Mouse (Mus musculus) left cerebral cortex, adult 9 months (tissue): ENCODE data around the gene Evi5l.
"Not testable (repeated sequence)": the region's sequence is repeated elsewhere in the genome, so short reads cannot be mapped to it uniquely, and the experiment has no call there.

Experiments used
- DNase-seq, 2 experiments: peaks; one replicate each; pipeline ENCODE4 v3.0.0; 2022; ENCODE audit warnings: low spot score in 2 of 2

The Evi5l gene

GRCm38 (mm10) chr8:4238434-4239192, 72.2 kb downstream of the Evi5l start, which contains the start of the genes Map2k7 and Gm49320:
Gene Map2k7, plus strand, starts transcription at chr8:4238740.
Gene Gm49320, plus strand, starts transcription at chr8:4238865.
- peak; percentile 99 to 100 for DNase-seq

GRCm38 (mm10) chr8:4239193-4239890, 73.0 kb downstream of the Evi5l start:
- DNase-seq: peak in 1 of 2 experiments; percentile 64

- no peak for DNase-seq
Measured at GRCm38 (mm10) chr8:4245061-4245460, 78.7 kb downstream of the Evi5l start.

- DNase-seq: no peak
Measured at GRCm38 (mm10) chr8:4245737-4246136, 79.4 kb downstream of the Evi5l start.

GRCm38 (mm10) chr8:4247241-4247640, 80.9 kb downstream of the Evi5l start:
- no peak for DNase-seq

GRCm38 (mm10) chr8:4247951-4248540, 81.7 kb downstream of the Evi5l start, which contains the start of gene Tgfbr3l:
Gene Tgfbr3l, plus strand, starts transcription at chr8:4248214.
- no peak for DNase-seq

- DNase-seq: no peak
Measured at GRCm38 (mm10) chr8:4249213-4249612, 82.8 kb downstream of the Evi5l start.

- DNase-seq: peak; percentile 74 to 86
Measured at GRCm38 (mm10) chr8:4250306-4250970, 84.1 kb downstream of the Evi5l start.

- DNase-seq: no peak
Measured at GRCm38 (mm10) chr8:4252116-4252760, 85.9 kb downstream of the Evi5l start.

- DNase-seq: peak; percentile 85 to 94
Measured at GRCm38 (mm10) chr8:4252934-4253841, 86.8 kb downstream of the Evi5l start, which contains the start of gene Snapc2. Gene Snapc2, plus strand, starts transcription at chr8:4253080.

GRCm38 (mm10) chr8:4254001-4254400, 87.6 kb downstream of the Evi5l start:
- peak in 1 of 2 experiments; percentile 72 for DNase-seq

GRCm38 (mm10) chr8:4255471-4255870, 89.1 kb downstream of the Evi5l start:
- DNase-seq: not testable (repeated sequence)

- DNase-seq: peak; percentile 88 to 91
Measured at GRCm38 (mm10) chr8:4256911-4257310, 90.5 kb downstream of the Evi5l start.

GRCm38 (mm10) chr8:4257350-4257749, 91.0 kb downstream of the Evi5l start:
- DNase-seq: no peak

GRCm38 (mm10) chr8:4258233-4258632, 91.9 kb downstream of the Evi5l start:
- DNase-seq: peak in 1 of 2 experiments; percentile 84

- DNase-seq: peak in 1 of 2 experiments; percentile 60
Measured at GRCm38 (mm10) chr8:4258678-4259077, 92.3 kb downstream of the Evi5l start.

- peak; percentile 90 to 91 for DNase-seq
Measured at GRCm38 (mm10) chr8:4259125-4259804, 92.9 kb downstream of the Evi5l start, which contains the start of gene Ctxn1. Gene Ctxn1, minus strand, starts transcription at chr8:4259274.

GRCm38 (mm10) chr8:4259805-4260170, 93.4 kb downstream of the Evi5l start:
- no peak for DNase-seq
